Mouse (Mus musculus): ENCODE data around the gene Fcer1g. TPM values are rescaled to one million over a fixed set of nuclear protein-coding genes. Genes with fewer than 3 reads are reported as not detected.
A peak's percentile ranks its signal among the peaks of the same experiment; 100 is the strongest.

Gene Fcer1g
- polyA plus RNA-seq, 1 experiment: 72.7 TPM

- DNase-seq (ENCODE audit: low spot score): no peak
Measured at GRCm38 (mm10) chr1:171216241-171216955, 17.8 kb downstream of the Fcer1g start.

DNA sequence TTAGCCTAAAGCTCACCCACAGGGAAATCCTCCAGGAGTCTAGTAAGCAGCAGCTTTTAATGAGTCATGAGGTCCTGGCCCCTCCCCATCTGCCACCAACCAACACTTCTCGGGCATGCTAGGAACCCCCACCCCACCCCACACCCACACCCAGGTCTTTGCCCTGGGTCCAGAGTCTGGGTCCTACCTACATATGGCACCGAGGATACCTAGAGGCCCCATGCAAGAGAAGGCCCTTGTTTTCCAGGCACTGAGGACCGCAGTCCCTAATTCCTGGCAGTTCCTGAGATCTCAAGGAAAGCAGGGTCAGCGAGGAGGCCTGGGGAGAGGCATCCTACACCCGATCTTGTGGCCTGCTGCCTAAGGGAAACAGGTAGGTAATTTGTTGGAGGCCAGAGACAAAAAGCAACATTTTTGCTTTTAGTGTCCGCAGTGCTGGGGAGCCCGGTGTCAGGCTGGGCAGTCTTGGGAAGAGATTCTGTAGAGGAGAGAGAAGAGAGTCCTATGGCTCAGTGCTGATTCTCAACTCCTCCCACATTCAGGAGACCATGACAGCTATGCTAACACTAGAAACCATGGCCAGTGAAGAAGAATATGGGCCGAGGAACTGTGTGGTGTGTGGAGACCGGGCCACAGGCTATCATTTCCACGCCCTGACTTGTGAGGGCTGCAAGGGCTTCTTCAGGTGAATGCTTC lies 20.2 kb downstream of the Fcer1g start, which contains the start of gene Nr1i3:
Gene Nr1i3 (plus strand): TSS at position 170 of the 696 bp plus-strand sequence.
- no peak for DNase-seq (ENCODE audit: low spot score)

DNA sequence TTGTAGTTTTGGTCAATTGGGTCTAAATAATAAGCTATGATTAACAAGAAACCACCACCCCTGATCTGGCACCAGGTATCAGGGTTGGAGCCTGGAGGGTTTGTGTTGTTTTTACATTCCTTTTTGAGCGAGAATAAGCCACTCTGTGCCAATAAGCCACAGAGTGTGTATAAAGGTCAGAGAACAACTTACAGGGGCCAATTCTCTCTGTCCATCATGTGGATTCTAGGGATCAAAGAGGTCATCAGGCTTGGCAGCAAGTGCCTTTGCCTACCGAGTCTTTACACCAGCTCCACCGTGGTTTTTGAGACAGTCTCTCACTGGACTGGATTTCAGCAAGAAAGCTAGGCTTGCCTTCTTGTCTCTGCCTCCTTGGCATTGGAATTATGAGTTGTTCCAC lies 21.3 kb downstream of the Fcer1g start:
- no peak for DNase-seq (ENCODE audit: low spot score)

DNA sequence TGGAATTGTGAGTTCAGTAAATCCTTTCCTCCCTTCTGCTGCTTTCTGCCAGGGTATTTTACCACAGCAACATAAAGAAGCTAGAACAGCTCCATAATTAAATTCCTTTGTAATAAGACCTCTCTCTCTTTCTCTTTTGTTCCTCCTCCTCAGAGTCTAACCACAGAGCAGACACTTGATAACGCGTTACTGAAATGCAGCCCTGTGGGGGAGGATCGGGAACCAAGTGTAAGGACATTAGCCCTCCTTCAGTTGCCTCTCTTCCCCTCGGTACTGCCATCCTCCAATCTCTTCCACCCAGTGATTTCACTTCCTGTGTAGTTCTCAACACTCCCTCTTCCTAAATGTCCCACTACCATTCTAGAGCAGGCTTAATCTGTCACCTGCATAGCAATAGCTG lies 24.8 kb downstream of the Fcer1g start:
- DNase-seq (ENCODE audit: low spot score): no peak

DNA sequence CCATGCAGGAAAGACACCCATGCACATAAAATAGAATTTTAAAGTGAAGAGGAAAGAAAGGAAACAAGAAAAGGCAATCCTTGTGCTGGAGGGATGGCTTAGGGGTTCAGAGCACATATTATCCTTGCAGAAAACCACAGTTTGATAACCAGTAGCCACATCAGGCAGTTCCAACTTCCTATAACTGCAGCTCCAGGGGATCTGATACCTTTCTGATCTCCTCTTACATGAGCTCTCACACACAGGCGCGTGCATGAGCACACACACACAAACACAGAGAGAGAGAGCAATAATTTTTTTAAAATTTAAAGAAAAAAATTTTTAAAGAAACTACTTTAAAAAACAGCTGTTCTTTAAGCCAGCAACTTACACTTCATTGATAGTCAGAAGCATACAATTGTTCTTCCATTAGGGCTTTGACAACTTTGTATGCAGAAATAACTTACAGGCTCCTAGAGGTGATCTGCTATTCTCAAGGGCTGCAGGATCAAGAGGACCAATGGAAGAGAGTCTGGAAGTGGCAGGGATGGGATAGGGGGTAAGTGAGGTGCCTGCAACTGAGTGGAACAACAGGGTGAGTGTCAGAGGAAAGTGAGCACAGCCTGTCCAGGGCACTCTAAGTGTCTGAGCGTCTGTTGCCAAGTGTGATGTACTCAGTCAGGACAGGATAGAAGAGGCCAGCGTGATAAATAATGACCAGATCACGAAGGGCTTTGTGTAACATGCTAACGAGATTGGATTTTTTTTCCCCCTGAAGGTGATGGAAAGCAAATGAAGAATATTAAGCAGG lies 28.3 kb downstream of the Fcer1g start:
- DNase-seq (ENCODE audit: low spot score): no peak

DNA sequence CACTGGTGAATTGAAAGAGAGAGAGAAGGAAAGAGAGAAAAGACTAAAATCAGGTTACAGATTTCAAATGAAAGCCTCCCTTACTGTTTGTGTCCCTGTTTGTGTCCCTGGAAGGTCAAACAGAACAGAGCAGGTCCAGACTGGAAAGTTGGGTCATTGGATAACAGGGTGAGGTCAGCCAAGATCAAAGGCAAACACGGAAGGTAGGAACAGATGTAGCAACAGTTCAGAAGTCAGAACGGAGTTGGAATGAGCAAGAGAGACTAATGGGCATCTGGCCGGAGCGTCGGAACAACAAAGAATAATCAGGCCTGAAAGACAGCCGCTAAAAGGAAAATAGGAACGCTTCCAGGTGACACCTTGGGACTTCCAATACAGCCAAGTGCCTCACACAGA lies 29.9 kb downstream of the Fcer1g start:
- DNase-seq (ENCODE audit: low spot score): no peak

DNA sequence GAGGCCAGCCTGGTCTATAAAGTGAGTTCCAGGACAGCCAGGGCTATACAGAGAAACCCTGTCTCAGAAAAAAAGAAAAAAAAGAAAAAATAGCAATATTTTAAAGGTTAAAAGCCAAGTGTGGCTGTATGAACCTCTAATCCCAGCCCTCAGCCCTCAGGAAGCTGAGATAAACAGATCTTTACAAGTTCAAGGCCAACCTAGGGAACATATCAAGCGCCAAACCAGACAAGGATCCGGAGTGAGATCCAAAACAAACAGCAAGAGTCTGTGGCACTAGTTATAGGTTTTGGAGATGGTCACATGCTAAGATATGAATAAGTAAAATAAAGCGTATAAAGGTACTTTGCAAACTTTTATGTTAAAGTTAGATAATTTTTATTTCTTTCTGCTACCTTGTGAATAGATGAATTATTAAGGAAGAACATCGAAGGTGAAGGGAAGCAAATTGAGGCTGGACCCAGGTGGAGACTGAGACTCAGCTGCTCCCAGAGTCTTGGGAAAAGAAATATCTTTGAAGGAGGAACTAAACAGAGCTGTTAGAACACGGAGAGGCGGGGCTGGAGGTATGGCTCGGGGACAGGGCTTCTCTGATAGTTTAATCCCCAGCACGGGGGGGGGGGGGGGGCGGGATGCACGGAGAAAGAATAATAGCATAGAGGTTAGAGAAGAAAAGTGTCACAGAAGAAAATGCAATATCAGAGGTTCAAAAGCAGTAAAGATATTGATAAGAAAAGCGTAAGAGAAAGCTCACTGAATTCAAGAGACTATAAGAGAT lies 30.5 kb downstream of the Fcer1g start:
- no peak for DNase-seq (ENCODE audit: low spot score)

- no peak for DNase-seq (ENCODE audit: low spot score)
Measured at GRCm38 (mm10) chr1:171200769-171201168, 33.4 kb downstream of the Fcer1g start.

DNA sequence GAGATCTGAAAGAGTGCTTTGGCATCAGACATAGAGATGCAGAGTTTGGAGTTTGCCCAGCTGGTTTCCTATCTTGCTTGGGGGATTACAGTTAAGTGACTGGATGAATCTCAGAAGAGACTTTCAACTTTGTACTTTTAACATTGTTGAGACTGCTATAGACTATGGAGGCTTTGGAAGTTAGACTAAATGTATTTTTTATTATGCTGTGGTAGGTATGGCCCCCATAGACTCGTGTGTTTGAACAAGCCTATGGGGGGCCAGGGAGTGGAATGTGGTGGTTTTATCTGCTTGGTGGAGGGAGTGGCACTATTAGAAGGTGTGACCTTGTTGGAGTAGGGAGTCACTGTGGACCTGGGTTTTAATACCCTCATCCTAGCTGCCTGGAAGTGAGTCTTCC lies 34.6 kb downstream of the Fcer1g start:
- DNase-seq (ENCODE audit: low spot score): no peak

- peak; percentile 37 for DNase-seq (ENCODE audit: low spot score)
Measured at GRCm38 (mm10) chr1:171195887-171196397, 38.2 kb downstream of the Fcer1g start, which contains the start of gene Pcp4l1. Gene Pcp4l1 (minus strand): TSS chr1:171196268.

DNA sequence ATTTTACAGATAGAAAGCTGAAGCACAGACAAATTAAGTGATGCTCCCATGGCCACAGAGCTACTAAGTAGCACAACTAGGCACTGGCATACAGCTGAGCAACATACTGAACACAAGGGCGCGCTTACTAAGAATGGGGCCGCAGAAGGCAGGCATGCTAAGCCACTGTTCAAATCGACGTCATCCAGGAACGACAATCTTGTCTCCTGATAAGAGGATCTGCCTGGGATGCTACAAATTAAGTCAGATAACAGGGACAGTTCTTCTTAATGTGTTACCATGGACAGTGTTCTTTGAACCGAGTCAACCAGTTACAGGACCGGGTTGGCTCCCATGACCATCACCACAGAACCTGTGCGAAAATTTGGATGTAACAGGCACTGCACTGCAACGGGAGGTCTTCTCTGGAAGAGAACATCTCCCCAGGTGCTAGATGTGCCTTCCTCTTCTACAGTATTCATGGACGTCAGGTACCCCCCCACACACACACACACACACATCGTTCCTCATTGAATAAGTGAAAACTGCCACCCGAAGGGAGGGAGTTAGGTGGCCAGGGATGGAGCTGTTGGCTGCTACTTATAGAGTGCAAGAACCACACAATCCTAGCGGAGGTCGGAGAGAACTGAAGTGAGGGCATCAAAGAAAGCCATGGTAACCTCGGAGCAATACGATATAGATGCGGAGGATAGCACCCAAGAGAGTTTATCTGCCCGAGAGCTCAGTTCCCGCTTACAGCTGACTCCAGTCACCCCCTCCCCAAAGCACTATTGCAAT lies 38.9 kb downstream of the Fcer1g start:
- no peak for DNase-seq (ENCODE audit: low spot score)

DNA sequence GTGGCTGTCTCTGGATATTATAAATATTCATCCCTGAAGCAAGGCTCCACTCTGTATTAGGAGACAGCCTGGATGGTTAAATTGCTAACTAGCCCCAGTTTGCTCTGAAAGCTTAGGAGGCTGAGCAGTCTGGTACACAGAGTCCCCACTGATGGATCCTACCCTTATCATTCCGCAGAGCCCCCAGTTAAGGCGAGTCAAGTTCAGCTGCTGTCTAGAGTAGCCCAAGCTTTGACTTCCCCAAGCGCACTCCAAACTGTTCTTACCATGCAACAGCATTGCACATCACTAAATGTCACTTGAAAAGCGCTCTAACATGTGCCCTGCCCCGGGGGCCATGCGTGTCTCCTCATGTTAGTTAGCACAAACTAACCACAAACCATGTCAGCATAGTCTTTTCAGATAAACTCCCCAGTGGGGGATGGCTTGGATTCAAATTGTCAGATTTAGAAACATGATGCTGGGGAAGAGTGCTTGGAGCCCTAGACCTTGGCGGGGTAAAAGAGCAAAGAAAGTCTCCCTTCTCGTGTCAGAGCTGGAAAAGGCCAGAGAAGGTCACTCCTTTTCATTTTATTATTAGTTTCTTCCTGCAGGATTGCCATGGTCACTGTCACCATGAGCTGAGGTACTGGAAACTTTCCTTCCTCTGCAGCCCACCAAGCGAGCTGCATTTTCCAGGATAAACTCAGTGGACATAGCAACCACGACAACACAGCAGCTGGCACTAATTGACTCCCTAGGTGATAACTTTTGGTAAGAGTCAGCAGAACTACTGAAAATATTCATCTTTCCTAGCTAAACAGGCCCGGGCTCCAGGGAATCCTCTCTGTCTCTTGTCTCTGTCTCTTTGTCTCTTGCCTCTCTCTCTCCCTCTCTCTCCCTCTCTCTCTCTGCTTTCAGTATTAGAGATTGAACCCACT lies 40.0 kb downstream of the Fcer1g start:
- DNase-seq (ENCODE audit: low spot score): no peak

DNA sequence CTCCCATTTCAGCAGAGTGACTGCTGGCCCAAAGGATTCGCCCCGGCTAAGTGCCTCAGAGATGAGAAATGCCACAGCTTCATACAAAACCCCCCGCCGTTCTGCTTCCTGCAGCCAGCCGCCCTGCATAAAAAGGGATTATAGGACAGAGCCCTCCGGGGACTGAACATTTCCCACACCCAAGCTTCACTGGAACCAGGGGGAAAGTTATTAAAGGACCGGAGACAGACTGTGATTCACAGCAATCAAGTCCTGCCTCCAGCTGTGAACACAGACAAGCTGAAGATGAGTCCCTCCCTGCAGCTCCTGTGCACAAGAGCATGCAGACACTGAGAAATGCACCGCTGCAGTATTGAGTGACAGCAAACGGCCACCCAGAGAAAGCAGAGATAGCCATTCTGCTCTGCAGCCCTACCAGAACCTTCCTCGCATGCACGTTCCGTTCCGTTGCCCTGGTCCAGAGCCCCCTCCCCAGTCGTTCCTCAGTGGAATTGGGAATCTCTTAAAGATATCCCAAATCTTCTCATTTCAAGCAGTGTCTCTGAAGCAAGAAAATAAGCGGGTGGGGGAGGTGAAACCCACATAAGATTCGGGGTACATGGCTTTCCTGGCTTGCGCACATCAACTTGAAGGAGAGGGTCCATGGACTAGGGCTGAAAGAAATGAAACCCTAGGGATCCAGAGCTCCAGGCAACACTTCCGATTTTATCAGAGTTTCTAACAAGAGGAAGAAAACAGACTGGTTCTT lies 40.9 kb downstream of the Fcer1g start:
- no peak for DNase-seq (ENCODE audit: low spot score)

GRCm38 (mm10) chr1:171192283-171192682 lies 41.9 kb downstream of the Fcer1g start:
- no peak for DNase-seq (ENCODE audit: low spot score)

DNA sequence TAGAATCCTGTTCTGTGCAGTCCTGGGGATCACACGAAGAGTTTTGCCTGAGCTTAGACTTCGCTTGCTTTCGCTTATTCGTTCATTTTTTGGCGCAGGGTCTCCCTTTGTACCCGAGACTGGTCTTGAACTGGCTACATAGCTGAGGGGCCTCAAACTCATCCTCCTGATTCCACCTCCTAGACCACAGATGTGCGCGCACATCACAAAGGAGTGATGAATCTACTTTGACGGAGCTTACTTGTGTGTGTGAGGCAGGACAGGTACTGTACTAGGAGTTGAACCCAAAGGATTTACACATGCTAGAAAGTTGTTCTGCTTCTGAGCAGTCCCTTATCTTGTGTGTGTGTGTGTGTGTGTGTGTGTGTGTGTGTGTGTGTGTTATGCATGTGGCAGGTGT lies 43.3 kb downstream of the Fcer1g start:
- no peak for DNase-seq (ENCODE audit: low spot score)

DNA sequence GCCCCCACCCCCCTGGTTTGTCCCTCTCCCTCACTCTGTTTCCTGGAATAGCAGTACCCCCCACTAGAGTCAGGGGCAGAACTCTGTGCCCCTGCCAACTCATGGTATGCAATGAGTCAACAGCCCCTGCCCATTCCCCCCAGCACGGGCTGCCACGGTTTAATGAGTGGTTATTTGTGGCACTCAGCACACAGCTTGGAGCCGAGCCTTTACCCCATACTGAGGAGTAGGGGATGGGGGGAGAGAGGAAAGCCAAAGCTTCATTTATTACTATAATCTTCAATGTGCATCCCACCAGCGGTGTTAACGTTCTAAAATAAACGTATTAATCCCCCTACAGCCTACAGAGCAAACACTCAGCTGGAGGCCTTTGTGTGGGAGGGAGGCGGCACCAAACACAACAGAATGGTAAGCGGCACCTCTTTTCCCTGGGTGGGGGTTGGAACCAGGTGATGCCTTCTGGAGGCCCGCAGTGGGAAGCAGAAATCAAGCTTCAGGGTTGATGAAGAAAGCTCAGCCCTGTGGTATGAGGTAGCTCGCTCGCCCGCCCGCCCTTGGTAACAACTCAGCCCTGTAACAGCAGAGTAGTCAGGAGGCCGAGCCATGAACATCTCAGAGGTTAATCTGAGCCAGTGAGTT lies 44.6 kb downstream of the Fcer1g start:
- no peak for DNase-seq (ENCODE audit: low spot score)

GRCm38 (mm10) chr1:171189046-171189445 lies 45.1 kb downstream of the Fcer1g start:
- no peak for DNase-seq (ENCODE audit: low spot score)
